Mouse (Mus musculus) hematopoietic multipotent progenitor cell, adult 10-12 weeks (in vitro differentiated cells): ENCODE measurements around the gene Hist1h2bh. TPM values are rescaled to one million over a fixed set of nuclear protein-coding genes. Genes with fewer than 3 reads are reported as not detected.

ENCODE experiments used
- polyA plus RNA-seq: library from polyadenylated mRNA; stranded (reverse); fragments of >175 nt; gene quantifications from 2 replicates; pipeline ENCODE4 v1.2.3, GENCODE M21; 2012; ENCODE audit warnings: low replicate concordance

Hist1h2bh gene
- 0.36 and 0.54 TPM in 2 replicates for polyA plus RNA-seq

GRCm38 (mm10) chr13:23542999-23543607 is at the start of gene Hist1h2bh:
Hist1h2bh (minus strand) TSS chr13:23543392.

GRCm38 (mm10) chr13:23581408-23582218 is 38.4 kb upstream of the Hist1h2bh start, which contains the start of gene Hist1h4d:
Hist1h4d (plus strand) TSS chr13:23581598.

GRCm38 (mm10) chr13:23575271-23575851 is 32.2 kb upstream of the Hist1h2bh start, which contains the start of gene Hist1h3d:
Hist1h3d (plus strand) TSS chr13:23575763.

GRCm38 (mm10) chr13:23573898-23574524 is 30.8 kb upstream of the Hist1h2bh start, which contains the start of the genes Hist1h2bf and Hist1h2ad:
Hist1h2bf (minus strand) TSS chr13:23574196.
Hist1h2ad (plus strand) TSS chr13:23574381.

DNA sequence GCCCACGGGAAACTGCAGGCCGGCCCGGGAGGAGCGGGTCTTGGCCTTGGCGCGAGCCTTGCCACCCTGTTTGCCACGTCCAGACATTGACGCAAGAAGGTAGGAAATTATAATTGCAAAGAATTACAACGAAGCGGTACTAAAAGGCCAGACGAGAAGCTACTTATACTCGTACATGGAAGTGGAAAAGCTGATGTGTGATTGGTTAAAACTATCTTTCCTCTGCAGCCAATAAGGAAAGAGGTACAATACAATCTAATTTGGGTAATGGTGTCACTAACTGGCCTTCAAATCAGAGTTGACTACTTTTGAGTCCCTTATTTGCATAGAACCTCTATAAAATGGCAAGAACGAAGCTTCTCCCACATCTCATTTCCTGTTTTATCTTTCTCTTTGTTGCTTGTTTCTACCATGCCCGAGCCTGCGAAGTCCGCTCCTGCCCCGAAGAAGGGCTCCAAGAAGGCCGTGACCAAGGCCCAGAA is 27.9 kb upstream of the Hist1h2bh start, which contains the start of the genes Hist1h2ae and Hist1h2bg:
Gene Hist1h2ae (minus strand): TSS at position 199 of the 482 bp plus-strand sequence.
Gene Hist1h2bg (plus strand): TSS at position 375 of the 482 bp plus-strand sequence.

DNA sequence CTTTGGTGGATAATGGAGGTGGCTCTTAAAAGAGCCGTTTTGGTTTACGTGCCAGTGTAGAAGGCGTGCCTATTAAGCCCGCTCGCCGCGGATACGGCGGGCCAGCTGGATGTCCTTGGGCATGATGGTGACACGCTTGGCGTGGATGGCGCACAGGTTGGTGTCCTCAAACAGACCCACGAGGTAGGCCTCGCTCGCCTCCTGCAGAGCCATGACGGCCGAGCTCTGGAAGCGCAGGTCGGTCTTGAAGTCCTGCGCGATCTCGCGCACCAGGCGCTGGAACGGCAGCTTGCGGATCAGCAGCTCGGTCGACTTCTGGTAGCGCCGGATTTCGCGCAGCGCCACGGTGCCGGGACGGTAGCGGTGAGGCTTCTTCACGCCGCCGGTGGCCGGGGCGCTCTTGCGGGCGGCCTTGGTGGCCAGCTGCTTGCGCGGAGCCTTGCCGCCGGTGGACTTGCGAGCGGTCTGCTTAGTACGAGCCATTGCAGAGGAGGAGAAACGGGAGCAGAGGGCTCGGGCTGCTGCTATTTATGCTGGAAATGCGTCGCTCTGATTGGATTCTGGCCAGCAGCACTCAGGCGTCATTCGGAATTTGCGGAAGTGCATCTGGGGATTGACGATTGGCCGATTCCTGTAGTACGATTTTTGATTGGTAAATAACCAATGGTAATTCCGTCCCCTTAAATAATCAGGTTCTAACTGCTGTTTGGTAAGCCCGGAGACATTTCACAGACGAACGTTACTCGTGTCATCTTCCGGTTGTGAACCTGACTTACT is 18.9 kb upstream of the Hist1h2bh start, which contains the start of gene Hist1h3e:
Gene Hist1h3e (minus strand): TSS at position 487 of the 777 bp plus-strand sequence.

GRCm38 (mm10) chr13:23552962-23553361 is 9.8 kb upstream of the Hist1h2bh start, which contains the start of gene Hist1h1d:
Hist1h1d (plus strand) TSS chr13:23553262.

GRCm38 (mm10) chr13:23551146-23551834 is 8.1 kb upstream of the Hist1h2bh start, which contains the start of gene Hist1h4f:
Hist1h4f (minus strand) TSS chr13:23551648.

GRCm38 (mm10) chr13:23543965-23544786 is 984 bp upstream of the Hist1h2bh start, which contains the start of gene Hist1h3f:
Hist1h3f (plus strand) TSS chr13:23544052.

DNA sequence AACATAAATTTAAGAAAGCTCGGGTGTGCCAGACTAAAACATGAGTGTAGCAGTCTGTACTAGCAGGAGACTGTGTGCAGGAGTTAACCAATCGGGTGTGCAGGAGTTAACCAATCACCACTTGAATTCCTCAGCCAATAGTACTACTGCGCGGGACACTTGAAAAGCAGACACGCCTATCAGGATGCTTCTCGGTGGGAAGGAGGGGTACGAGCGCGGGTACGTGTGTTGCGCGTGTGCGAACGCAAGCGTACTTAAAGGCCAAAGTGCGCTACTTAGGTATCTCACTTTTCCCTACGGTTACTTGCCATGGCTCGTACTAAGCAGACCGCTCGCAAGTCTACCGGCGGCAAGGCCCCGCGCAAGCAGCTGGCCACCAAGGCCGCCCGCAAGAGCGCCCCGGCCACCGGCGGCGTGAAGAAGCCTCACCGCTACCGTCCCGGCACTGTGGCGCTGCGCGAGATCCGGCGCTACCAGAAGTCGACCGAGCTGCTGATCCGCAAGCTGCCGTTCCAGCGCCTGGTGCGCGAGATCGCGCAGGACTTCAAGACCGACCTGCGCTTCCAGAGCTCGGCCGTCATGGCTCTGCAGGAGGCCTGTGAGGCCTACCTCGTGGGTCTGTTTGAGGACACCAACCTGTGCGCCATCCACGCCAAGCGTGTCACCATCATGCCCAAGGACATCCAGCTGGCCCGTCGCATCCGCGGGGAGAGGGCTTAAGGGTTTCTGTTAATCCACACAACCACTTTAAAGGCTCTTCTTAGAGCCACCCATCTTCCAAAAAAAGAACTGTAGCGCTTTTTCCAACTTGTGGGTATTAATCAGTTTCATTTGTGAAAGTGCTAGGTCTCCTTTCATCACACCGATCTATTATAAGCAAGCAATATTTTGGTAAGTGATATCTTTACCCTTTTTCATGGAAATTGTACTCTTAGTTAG is 7.8 kb downstream of the Hist1h2bh start, which contains the start of gene Hist1h3g:
Gene Hist1h3g (plus strand): TSS at position 286 of the 939 bp plus-strand sequence.

GRCm38 (mm10) chr13:23533560-23534367 is 9.4 kb downstream of the Hist1h2bh start, which contains the start of gene Hist1h2af:
Hist1h2af (plus strand) TSS chr13:23533906.

DNA sequence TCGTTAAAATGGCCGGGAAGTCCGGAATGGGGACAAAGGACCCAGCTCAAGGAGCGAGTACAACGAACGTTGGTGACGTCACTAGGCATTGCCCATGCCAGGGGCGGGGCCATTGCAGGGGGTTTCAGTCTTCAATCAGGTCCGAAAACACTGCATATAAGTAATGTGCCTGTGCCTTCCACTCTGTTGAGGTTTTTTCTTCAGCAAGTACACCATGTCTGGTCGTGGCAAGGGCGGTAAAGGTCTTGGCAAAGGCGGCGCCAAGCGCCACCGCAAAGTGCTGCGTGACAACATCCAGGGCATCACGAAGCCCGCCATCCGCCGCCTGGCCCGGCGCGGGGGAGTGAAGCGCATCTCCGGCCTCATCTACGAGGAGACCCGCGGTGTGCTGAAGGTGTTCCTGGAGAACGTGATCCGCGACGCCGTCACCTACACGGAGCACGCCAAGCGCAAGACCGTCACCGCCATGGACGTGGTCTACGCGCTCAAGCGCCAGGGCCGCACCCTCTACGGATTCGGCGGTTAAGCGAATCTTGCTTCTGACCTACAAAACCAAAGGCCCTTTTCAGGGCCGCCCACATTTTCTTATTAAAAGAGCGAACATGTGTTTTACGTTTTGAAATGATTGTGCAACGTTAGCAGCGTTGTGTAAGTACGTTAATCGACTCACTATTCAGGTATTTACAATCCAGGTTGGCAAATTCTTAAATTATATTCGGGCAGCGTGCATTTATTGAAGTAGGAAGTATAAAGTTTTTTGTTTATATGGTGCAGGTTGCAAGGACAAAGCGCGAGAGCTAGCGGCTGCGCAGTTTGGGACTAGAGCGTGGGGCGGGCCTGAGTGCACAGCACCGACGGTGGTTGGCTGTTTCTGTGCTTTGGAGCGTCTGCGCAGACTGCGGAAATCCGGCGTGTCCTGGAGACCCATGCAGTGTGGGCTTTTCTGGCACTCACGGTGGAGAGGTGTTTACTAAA is 12.0 kb downstream of the Hist1h2bh start, which contains the start of gene Hist1h4h:
Gene Hist1h4h (plus strand): TSS at position 150 of the 975 bp plus-strand sequence.

